ENCODE assay signal across 19 mouse cellular contexts in the genomic region with DNA sequence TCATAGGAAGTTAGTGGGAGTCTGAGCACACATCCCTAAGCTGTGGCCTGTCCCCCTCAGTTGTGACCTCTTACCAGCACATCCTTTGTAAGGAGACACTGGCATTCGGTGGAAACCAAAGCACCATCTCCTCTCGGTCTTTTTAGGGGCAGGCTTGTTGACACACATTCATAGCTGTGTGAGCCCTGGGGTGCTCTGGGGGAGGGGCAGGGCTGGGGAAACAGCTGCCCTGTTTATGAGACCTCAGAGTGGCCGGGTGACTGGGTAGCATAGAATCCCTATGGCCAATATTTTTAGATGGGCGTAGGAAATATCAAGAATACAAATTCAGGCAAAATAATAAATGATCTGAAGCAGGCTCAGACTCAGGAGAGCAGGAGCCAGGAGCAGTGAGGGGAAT.
DNase-seq lines count a peak whose midpoint lies in the region; ATAC-seq and TF ChIP-seq lines count a peak whose summit lies in the region.
"Had no signal": no experiment of that assay in that cellular context is flagged by ENCODE, and none has a peak within 500 bp of the region (broad histone marks: within the 10 kb centered on the region; RNA-seq: fewer than 3 reads in every experiment).

No protein-coding gene starts in this region.

- no peak overlapping the region for H3K4me3 ChIP-seq in embryonic facial prominence, embryonic 12.5 days
- no peak overlapping the region for H3K4me3 ChIP-seq in embryonic facial prominence, embryonic 10.5 days
- H3K4me3 ChIP-seq in kidney, embryonic 15.5 days (replicated peaks): no peak overlapping the region
- H3K4me3 ChIP-seq in kidney, embryonic 14.5 days (ENCODE audit: low read length): no peak overlapping the region
- H3K4me3 ChIP-seq in CH12.LX (replicated peaks in 1 of 3; ENCODE audit: low read depth in 2 of 3, low read length in 2 of 3, poor library complexity in 1 of 3): no peak overlapping the region
- H3K4me3 ChIP-seq in limb, embryonic 12.5 days (replicated peaks): no peak overlapping the region
- H3K4me3 ChIP-seq: liver, embryonic 15.5 days; midbrain, embryonic 12.5 days; neural tube, embryonic 15.5 days had no signal

- no peak for TF ChIP-seq POLR2A in CH12.LX (IDR thresholded peaks at IDR 0.05; ENCODE audit: low read depth, low read length)

- no peak overlapping the region for H3K9ac ChIP-seq in embryonic facial prominence, embryonic 12.5 days
- no peak overlapping the region for H3K9ac ChIP-seq in kidney, embryonic 15.5 days
- H3K9ac ChIP-seq in kidney, embryonic 14.5 days (ENCODE audit: low read depth, low read length): no peak overlapping the region
- H3K9ac ChIP-seq in CH12.LX (ENCODE audit: insufficient read depth, low read depth): no peak overlapping the region
- H3K9ac ChIP-seq in limb, embryonic 12.5 days (replicated peaks): no peak overlapping the region
- H3K9ac ChIP-seq: hindbrain, embryonic 14.5 days; liver, embryonic 15.5 days; midbrain, embryonic 12.5 days; neural tube, embryonic 15.5 days had no signal

- WGBS in embryonic facial prominence, embryonic 12.5 days: 35% methylated on average over 4 of the region's 4 CpGs
- 35% methylated on average over 4 of the region's 4 CpGs for WGBS in embryonic facial prominence, embryonic 10.5 days
- WGBS in kidney, embryonic 15.5 days: 38% methylated on average over 4 of the region's 4 CpGs
- 25% methylated on average over 4 of the region's 4 CpGs for WGBS in kidney, embryonic 14.5 days
- 23% methylated on average over 4 of the region's 4 CpGs for WGBS in limb, embryonic 12.5 days

- DNase-seq in embryonic facial prominence, embryonic 10.5 days (ENCODE audit: low spot score): no peak
- no peak for DNase-seq in CH12.LX (ENCODE audit: extremely low read depth)
- no peak for DNase-seq in left cerebral cortex, adult 8-10 months (ENCODE audit: low spot score in 2 of 2)
- DNase-seq in yolk sac, embryonic 10.5 days (ENCODE audit: low spot score): no peak
- DNase-seq: cerebellum, adult 11 months; kidney, adult 8-10 months; left cerebral cortex, postnatal 4 days; thymus, postnatal 25 days had no signal

- H3K9me3 ChIP-seq in embryonic facial prominence, embryonic 12.5 days: no peaks in the 10 kb centered on the region
- no peaks in the 10 kb centered on the region for H3K9me3 ChIP-seq in embryonic facial prominence, embryonic 10.5 days
- no peaks in the 10 kb centered on the region for H3K9me3 ChIP-seq in kidney, embryonic 15.5 days (replicated peaks)
- H3K9me3 ChIP-seq in kidney, embryonic 14.5 days (ENCODE audit: control insufficient read depth, low read length): no peaks in the 10 kb centered on the region
- H3K9me3 ChIP-seq in CH12.LX (replicated peaks; ENCODE audit: low read length): peaks cover 2% of the 10 kb centered on the region
- H3K9me3 ChIP-seq in limb, embryonic 12.5 days: no peaks in the 10 kb centered on the region
- H3K9me3 ChIP-seq: liver, embryonic 15.5 days; midbrain, embryonic 12.5 days; neural tube, embryonic 15.5 days had no signal

- no peak for TF ChIP-seq CTCF in CH12.LX (conservative IDR thresholded peaks at IDR 0.05 in 1 of 2, IDR thresholded peaks at IDR 0.05 in 1 of 2; ENCODE audit: low read depth in 2 of 2, low read length in 2 of 2)

- H3K4me2 ChIP-seq in embryonic facial prominence, embryonic 12.5 days (replicated peaks): no peak overlapping the region
- no peak overlapping the region for H3K4me2 ChIP-seq in kidney, embryonic 15.5 days
- H3K4me2 ChIP-seq in kidney, embryonic 14.5 days (replicated peaks; ENCODE audit: low read depth, low read length): no peak overlapping the region
- no peak overlapping the region for H3K4me2 ChIP-seq in CH12.LX (ENCODE audit: insufficient read depth, low read depth, poor library complexity, severe bottlenecking)
- H3K4me2 ChIP-seq in limb, embryonic 12.5 days: no peak overlapping the region
- H3K4me2 ChIP-seq: heart, embryonic 11.5 days; hindbrain, embryonic 14.5 days; liver, embryonic 15.5 days; midbrain, embryonic 12.5 days; neural tube, embryonic 15.5 days had no signal

- 0 out of 2 replicates have a peak overlapping the region, but pooled peaks have one; percentile 25 for H3K27ac ChIP-seq in embryonic facial prominence, embryonic 12.5 days
- no peak overlapping the region for H3K27ac ChIP-seq in embryonic facial prominence, embryonic 10.5 days (replicated peaks)
- peak overlapping the region; percentile 76; the same call in 1 of the 2 replicates for H3K27ac ChIP-seq in kidney, embryonic 15.5 days
- H3K27ac ChIP-seq in kidney, embryonic 14.5 days (ENCODE audit: low read depth, low read length): no peak overlapping the region
- H3K27ac ChIP-seq in CH12.LX (ENCODE audit: insufficient read depth, low read depth): peak overlapping the region; percentile 69
- peak overlapping the region; percentile 64 for H3K27ac ChIP-seq in limb, embryonic 12.5 days
- H3K27ac ChIP-seq: hindbrain, embryonic 14.5 days; liver, embryonic 15.5 days; midbrain, embryonic 12.5 days; neural tube, embryonic 15.5 days had no signal

- H3K27me3 ChIP-seq in embryonic facial prominence, embryonic 12.5 days: no peaks in the 10 kb centered on the region
- H3K27me3 ChIP-seq in embryonic facial prominence, embryonic 10.5 days (replicated peaks; ENCODE audit: low read depth, poor library complexity, severe bottlenecking): no peaks in the 10 kb centered on the region
- no peaks in the 10 kb centered on the region for H3K27me3 ChIP-seq in kidney, embryonic 15.5 days
- no peaks in the 10 kb centered on the region for H3K27me3 ChIP-seq in kidney, embryonic 14.5 days (ENCODE audit: control insufficient read depth, insufficient read depth, low read length)
- no peaks in the 10 kb centered on the region for H3K27me3 ChIP-seq in CH12.LX (replicated peaks)
- H3K27me3 ChIP-seq in limb, embryonic 12.5 days: no peaks in the 10 kb centered on the region
- H3K27me3 ChIP-seq: liver, embryonic 15.5 days; midbrain, embryonic 12.5 days; neural tube, embryonic 15.5 days had no signal

- no peaks in the 10 kb centered on the region for H3K36me3 ChIP-seq in embryonic facial prominence, embryonic 12.5 days
- no peaks in the 10 kb centered on the region for H3K36me3 ChIP-seq in embryonic facial prominence, embryonic 10.5 days (replicated peaks)
- H3K36me3 ChIP-seq in kidney, embryonic 15.5 days: no peaks in the 10 kb centered on the region
- no peaks in the 10 kb centered on the region for H3K36me3 ChIP-seq in kidney, embryonic 14.5 days (ENCODE audit: control insufficient read depth, insufficient read depth, low read length)
- H3K36me3 ChIP-seq in CH12.LX (replicated peaks in 1 of 2; ENCODE audit: control insufficient read depth in 1 of 2, insufficient read depth in 1 of 2, low read length in 1 of 2): no peaks in the 10 kb centered on the region
- no peaks in the 10 kb centered on the region for H3K36me3 ChIP-seq in limb, embryonic 12.5 days
- H3K36me3 ChIP-seq: liver, embryonic 15.5 days; midbrain, embryonic 12.5 days; neural tube, embryonic 15.5 days had no signal

- in situ Hi-C loops in CH12.LX (cut with MboI; ENCODE audit: low pct_ligation_motif_present, low pct_unique_long_range_greater_than_20kb, low sequenced_read_pairs): loop anchor here (5.0 kb wide), 1 partner anchor 86 kb away; no protein-coding TSS in a partner anchor

- no peaks in the 10 kb centered on the region for H3K79me2 ChIP-seq in CH12.LX (replicated peaks; ENCODE audit: control insufficient read depth, extremely low read depth, insufficient read depth, poor library complexity, severe bottlenecking)

- H3K4me1 ChIP-seq in embryonic facial prominence, embryonic 12.5 days: peaks cover 7% of the 10 kb centered on the region; the same call in 1 of the 2 replicates
- peaks cover 20% of the 10 kb centered on the region for H3K4me1 ChIP-seq in embryonic facial prominence, embryonic 10.5 days
- H3K4me1 ChIP-seq in kidney, embryonic 15.5 days: peaks cover 14% of the 10 kb centered on the region
- H3K4me1 ChIP-seq in kidney, embryonic 14.5 days (ENCODE audit: control insufficient read depth, insufficient read depth, low read length): peaks cover 10% of the 10 kb centered on the region; the same call in 1 of the 2 replicates
- peaks cover 15 to 35% of the 10 kb centered on the region in 2 experiments for H3K4me1 ChIP-seq in CH12.LX (ENCODE audit: control insufficient read depth in 1 of 2, insufficient read depth in 2 of 2)
- H3K4me1 ChIP-seq in limb, embryonic 12.5 days (replicated peaks): peaks cover 14% of the 10 kb centered on the region

- no peak for ATAC-seq in embryonic facial prominence, embryonic 12.5 days (ENCODE audit: insufficient number of reproducible peaks, insufficient read depth, low FRiP score, low TSS enrichment)
- ATAC-seq in kidney, embryonic 15.5 days (replicated peaks; ENCODE audit: low FRiP score): no peak
- ATAC-seq in kidney, embryonic 14.5 days (ENCODE audit: low FRiP score, low TSS enrichment): no peak
- ATAC-seq in limb, embryonic 12.5 days (ENCODE audit: insufficient number of reproducible peaks, insufficient read depth, low FRiP score, low TSS enrichment, low read depth): no peak
- ATAC-seq: CD4-positive, CD25-positive, alpha-beta regulatory T cell, adult 4 months; forebrain, embryonic 16.5 days had no signal

- no peak for TF ChIP-seq EP300 in CH12.LX (IDR thresholded peaks at IDR 0.05; ENCODE audit: low read length)

- dilution Hi-C loops in CH12.LX (cut with MboI; ENCODE audit: extremely low pct_ligation_motif_present, extremely low pct_unique_long_range_greater_than_20kb, low sequenced_read_pairs): no loop called here

- no peak for TF ChIP-seq RAD21 in CH12.LX (IDR thresholded peaks at IDR 0.05; ENCODE audit: low read depth, low read length)

TF ChIP-seq in CH12.LX, 34 proteins besides CTCF, POLR2A, EP300 and RAD21:
- TF ChIP-seq USF2 (conservative IDR thresholded peaks at IDR 0.05; ENCODE audit: low read depth, low read length): no peak
- TF ChIP-seq E2F4 (IDR thresholded peaks at IDR 0.05; ENCODE audit: insufficient replicate concordance, low read depth, low read length): no peak

Comparison
In these comparisons a context has a peak if more than half of its experiments do, and no peak if none do; other contexts are left out.
1. H3K27ac ChIP-seq: peak in embryonic facial prominence, embryonic 12.5 days (single experiment), kidney, embryonic 15.5 days (single experiment), CH12.LX (single experiment) and limb, embryonic 12.5 days (single experiment); none in embryonic facial prominence, embryonic 10.5 days (single experiment) and kidney, embryonic 14.5 days (single experiment).